Mouse (Mus musculus): ENCODE data around the gene Zfp869.
"Not testable (repeated sequence)": the region's sequence is repeated elsewhere in the genome, so short reads cannot be mapped to it uniquely, and the experiment has no call there.

Gene Zfp869

GRCm38 (mm10) chr8:69710624-69711023 is at the start of gene Zfp869:
Zfp869 (minus strand) TSS chr8:69710724.
- not testable (repeated sequence) for DNase-seq (ENCODE audit: low spot score)

GRCm38 (mm10) chr8:69758316-69758715 is 47.8 kb upstream of the Zfp869 start:
- DNase-seq (ENCODE audit: low spot score) = no peak

- no peak for DNase-seq (ENCODE audit: low spot score)
Observed at GRCm38 (mm10) chr8:69752437-69752836, 41.9 kb upstream of the Zfp869 start.

- DNase-seq (ENCODE audit: low spot score) = peak; percentile 91
Observed at GRCm38 (mm10) chr8:69749544-69750454, 39.3 kb upstream of the Zfp869 start, which contains the start of gene Zfp963. Zfp963 (minus strand) TSS chr8:69749970.

GRCm38 (mm10) chr8:69741231-69741630 is 30.7 kb upstream of the Zfp869 start:
- DNase-seq (ENCODE audit: low spot score) = no peak

DNA sequence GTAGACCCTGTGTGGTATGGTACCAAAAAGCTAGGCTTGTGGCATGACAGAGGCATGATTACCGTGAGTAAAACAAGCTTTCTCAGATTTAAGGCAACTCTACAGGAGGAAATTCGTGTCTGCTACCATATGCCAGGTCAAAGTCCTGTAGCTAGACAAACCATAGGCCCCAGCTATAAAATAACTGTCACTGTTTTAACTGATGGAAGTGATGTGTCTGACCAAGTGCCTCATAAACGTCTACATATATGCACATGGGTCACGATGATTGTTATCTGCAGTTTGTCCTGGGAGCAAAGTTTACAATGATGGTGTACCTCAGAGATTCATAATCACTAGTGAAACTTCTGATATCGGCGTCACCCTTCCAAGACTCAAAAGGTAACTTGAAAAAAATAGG is 30.2 kb upstream of the Zfp869 start:
- no peak for DNase-seq (ENCODE audit: low spot score)

DNA sequence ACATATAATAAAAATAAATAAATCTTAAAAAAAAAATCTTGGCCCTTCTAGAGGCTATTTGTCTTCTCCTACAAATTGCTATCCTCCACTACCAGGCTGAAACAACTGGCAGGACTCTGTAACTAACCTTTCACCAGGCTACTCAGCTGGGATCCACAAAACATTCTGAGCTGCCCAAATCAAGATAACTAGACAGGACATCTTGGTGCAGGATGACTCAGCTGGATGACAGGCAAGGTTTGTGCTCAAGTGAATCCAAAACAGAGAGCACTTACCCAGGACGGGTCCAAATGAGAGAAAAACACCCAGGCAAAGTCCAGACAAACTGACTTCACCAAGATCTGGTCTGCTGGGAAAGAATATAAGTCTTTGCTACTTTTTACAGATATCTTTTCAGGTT is 25.0 kb upstream of the Zfp869 start:
- no peak for DNase-seq (ENCODE audit: low spot score)

DNA sequence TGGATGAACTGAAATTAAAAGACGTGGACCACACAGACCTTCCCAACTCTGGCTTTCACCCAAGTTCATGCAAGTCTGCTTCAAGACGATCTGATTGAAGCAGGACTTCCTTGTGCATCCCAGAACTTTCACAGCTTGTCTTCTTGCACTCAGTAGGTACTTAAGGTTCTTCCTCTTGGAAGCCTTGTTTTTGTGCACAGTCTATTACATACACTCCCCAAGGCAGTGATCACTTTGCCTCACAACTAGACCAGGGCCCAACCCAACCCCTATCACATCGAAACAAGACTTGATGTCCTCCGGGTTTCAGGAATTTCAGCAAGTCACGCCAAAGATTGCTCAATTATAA is 6.7 kb upstream of the Zfp869 start:
- DNase-seq (ENCODE audit: low spot score) = no peak

DNA sequence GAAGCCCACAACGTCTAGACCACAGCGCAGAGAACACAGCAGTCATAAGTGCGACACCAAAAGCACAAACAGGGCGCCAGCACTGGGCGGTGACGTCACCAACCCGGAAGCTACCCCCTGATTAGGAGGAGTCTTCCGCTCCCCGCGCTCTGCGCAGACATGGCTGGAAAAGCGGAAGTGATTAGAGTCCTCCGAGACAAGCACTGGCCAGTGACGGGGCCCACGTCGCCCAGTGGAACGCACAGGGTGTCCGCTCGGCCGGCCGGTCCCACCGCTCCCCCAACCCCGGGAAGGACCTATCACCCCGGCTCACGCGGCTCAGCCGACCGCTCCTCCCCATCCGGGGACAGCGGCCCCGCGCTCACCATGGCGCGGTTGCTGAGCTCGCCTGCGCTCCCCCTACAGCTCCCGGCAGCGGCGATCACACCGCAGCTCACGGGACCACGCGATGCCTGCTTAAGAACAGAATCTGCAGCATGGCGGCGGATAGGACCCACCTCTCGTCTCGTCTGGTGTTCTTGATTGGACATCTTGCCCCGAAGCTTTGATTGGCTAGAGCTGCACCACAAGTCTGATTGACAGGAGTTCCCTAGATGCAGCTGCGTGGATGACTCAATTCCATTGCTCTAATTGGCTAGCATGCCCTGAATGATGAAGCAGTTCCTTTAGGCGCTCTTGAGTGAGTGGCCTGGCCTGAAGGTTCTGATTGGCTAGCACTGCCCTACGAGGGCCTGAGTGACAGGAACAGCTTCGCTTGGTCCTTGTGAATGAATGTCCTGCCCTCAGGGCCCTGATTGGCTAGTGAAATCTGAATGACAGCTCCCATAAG is 6.1 kb upstream of the Zfp869 start:
- DNase-seq (ENCODE audit: low spot score) = peak; percentile 98

DNA sequence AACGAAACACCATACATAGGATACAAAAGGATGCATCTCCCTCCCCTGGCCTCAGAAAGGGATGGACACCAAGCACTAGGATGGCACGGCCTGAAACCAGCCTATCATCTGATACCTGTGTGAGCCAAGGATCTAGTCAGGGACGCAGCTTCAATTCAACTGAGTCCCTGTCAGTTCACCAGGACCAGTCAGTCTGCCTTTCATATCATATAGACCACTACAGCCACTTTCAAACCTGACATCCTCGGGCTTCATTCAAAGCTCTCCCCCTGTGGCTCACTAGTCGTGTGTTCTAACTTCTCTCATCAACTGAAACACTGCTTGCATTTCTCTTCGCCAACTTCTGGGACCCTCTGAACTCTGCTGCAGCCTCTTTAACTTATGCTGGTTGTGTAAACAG is 4.8 kb upstream of the Zfp869 start:
- no peak for DNase-seq (ENCODE audit: low spot score)

DNA sequence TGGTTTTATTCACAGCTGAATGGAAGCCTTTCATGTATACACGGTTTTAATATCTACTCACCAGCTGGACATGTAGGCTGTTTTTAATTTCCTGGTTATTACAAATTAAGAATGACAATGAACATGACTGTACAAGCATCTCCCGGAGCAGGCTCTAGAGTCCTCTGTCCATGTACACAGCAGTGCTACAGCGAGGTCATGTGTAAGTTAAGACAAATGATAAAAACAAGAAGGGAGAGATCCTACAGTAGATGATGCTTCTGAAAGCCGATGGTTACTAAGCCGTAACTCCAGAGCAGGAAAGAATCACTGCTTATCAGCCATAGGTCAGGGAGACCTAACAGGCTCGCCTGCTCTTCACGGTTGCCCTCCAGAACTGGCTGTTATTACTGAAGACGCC is 3.0 kb upstream of the Zfp869 start:
- no peak for DNase-seq (ENCODE audit: low spot score)

GRCm38 (mm10) chr8:69701810-69702209 is 8.7 kb downstream of the Zfp869 start:
- no peak for DNase-seq (ENCODE audit: low spot score)

GRCm38 (mm10) chr8:69665051-69665450 is 45.5 kb downstream of the Zfp869 start:
- DNase-seq (ENCODE audit: low spot score) = not testable (repeated sequence)

DNA sequence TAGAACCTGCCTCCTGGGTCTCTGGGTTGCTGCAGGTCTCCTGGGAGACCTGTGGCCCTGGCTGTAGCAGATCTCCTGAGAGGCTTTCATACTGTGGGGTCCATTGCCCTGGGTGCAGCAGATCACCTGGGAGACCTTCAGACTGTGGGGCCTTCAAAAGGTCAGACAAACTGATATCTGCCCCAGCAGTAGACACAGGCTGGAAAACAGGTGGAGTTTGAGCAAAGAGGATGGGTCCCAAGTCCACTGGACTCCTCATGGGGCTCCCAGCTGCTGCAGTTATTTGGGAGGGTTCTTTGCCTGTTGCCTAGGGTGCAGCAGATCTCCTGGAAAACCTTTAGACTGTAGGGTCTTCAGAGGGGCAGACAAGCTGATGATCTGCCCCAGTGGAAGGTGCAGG is 49.2 kb downstream of the Zfp869 start:
- DNase-seq (ENCODE audit: low spot score) = no peak
